Mouse (Mus musculus) CD8-positive naive resting alpha-beta T cell, adult 57 days (primary cell): Measurements from ENCODE around the gene Maob. TPM values are rescaled to one million over a fixed set of nuclear protein-coding genes. Genes with fewer than 3 reads are reported as not detected.

ENCODE experiments used
- total RNA-seq: library from RNA; stranded (reverse); gene quantifications from one replicate; pipeline ENCODE4 v1.2.4, GENCODE M21; 2023

The Maob gene
- not detected for total RNA-seq

GRCm38 (mm10) chrX:16817261-16817769, at the start of gene Maob:
Maob (minus strand) TSS chrX:16817366.

Other genes with a start within 250 kb of the Maob start
- gene Maoa, start 197.7 kb downstream of the Maob start, total RNA-seq = 0.28 TPM
- gene Ndp, start 94.4 kb upstream of the Maob start, total RNA-seq = not detected